Mouse (Mus musculus) ES-E14 (cell line): ENCODE measurements at regions not wholly inside any gene's neighbourhood (a gene's known extent, or its start where the extent isn't known, plus 50 kb on each side); places are given as distances from the start of the nearest gene placed in this dataset.

Experiments used
- DNase-seq: peaks from one replicate; pipeline ENCODE4 v3.0.0-alpha.2; 2013; ENCODE audit warnings: low read depth, low spot score
- H3K27ac ChIP-seq: 2 replicates; pipeline ENCODE4 v1.5.1; 2012; ENCODE audit warnings: low read depth, mild to moderate bottlenecking, low read length, moderate library complexity, mixed read lengths; ENCODE audit not compliant: poor library complexity, insufficient read depth, severe bottlenecking
- H3K36me3 ChIP-seq: 2 replicates; pipeline ENCODE4 v1.6.1; 2012; ENCODE audit warnings: mild to moderate bottlenecking, low read length, moderate library complexity, mixed read lengths; ENCODE audit not compliant: control insufficient read depth, poor library complexity, insufficient read depth, severe bottlenecking
- H3K4me1 ChIP-seq, 2 experiments: fragments of 150-350 bp in 1 of 2; sonication (generic) in 1 of 2; 2 replicates each; pipeline ENCODE4 v1.6.1; 2012; ENCODE audit warnings: low read length in 2 of 2, mild to moderate bottlenecking in 1 of 2, mixed read lengths in 1 of 2; ENCODE audit not compliant: control insufficient read depth in 2 of 2, insufficient read depth in 2 of 2, poor library complexity in 1 of 2
- H3K4me3 ChIP-seq, 2 experiments: fragments of 150-350 bp in 1 of 2; sonication (generic) in 1 of 2; 2 replicates each; pipeline ENCODE4 v1.5.1; 2012; ENCODE audit warnings: low read length in 2 of 2, low read depth in 1 of 2, mild to moderate bottlenecking in 1 of 2, mixed read lengths in 1 of 2; ENCODE audit not compliant: insufficient read depth in 1 of 2, poor library complexity in 1 of 2, severe bottlenecking in 1 of 2
- H3K9ac ChIP-seq: 2 replicates; pipeline ENCODE4 v1.6.1; 2012; ENCODE audit warnings: low read depth, mild to moderate bottlenecking, low read length, mixed read lengths; ENCODE audit not compliant: poor library complexity, insufficient read depth, severe bottlenecking
- H3K9me3 ChIP-seq: fragments of 150-350 bp; sonication (generic); 2 replicates; pipeline ENCODE4 v1.6.1; 2012; ENCODE audit warnings: low read depth, mild to moderate bottlenecking, low read length; ENCODE audit not compliant: control insufficient read depth, insufficient read depth
- CHD2 ChIP-seq: IDR thresholded peaks from 2 replicates; pipeline ENCODE4 v1.6.1; 2014; ENCODE audit warnings: mild to moderate bottlenecking, low read depth, low read length, inconsistent platforms
- HCFC1 ChIP-seq: IDR thresholded peaks from 2 replicates; pipeline ENCODE4 v1.6.1; 2012; ENCODE audit warnings: low read length, inconsistent platforms, borderline replicate concordance; ENCODE audit not compliant: insufficient read depth
- MAFK ChIP-seq: IDR thresholded peaks from 2 replicates; pipeline ENCODE4 v1.6.1; 2014; ENCODE audit warnings: mild to moderate bottlenecking, low read depth, low read length, inconsistent platforms; ENCODE audit not compliant: insufficient read depth
- ZC3H11A ChIP-seq: IDR thresholded peaks from 2 replicates; pipeline ENCODE4 v1.6.1; 2012; ENCODE audit warnings: low read depth, mild to moderate bottlenecking, inconsistent platforms, low read length, borderline replicate concordance
- ZNF384 ChIP-seq: IDR thresholded peaks from 2 replicates; pipeline ENCODE4 v1.6.1; 2012; ENCODE audit warnings: low read depth, low read length, inconsistent platforms
- in situ Hi-C, 2 experiments: fragments of 600-800 bp; cut with MboI; formaldehyde crosslinking; loops; one replicate each; pipeline ENCODE4 v1.15.1; 2025; ENCODE audit warnings: low sequenced_read_pairs in 2 of 2, inconsistent platforms in 1 of 2; ENCODE audit not compliant: unreplicated experiment in 2 of 2

- peaks cover 5 to 12% of the 10 kb centered on the region in 2 experiments; a peak in 3 of 4 replicates for H3K4me1 ChIP-seq
- no peak overlapping the region for H3K9ac ChIP-seq
- no peak for DNase-seq
- H3K9me3 ChIP-seq, result no peaks in the 10 kb centered on the region
- in situ Hi-C loops, result no loop called here
- H3K27ac ChIP-seq, result no peak overlapping the region
- H3K36me3 ChIP-seq, result no peaks in the 10 kb centered on the region
- no peak overlapping the region for H3K4me3 ChIP-seq
- TF ChIP-seq HCFC1 (no peak), CHD2 (no peak), MAFK (no peak), ZC3H11A (no peak), ZNF384 (no peak)
Measured at GRCm38 (mm10) chr11:55681226-55681980, 73.4 kb upstream of the Glra1 start.

- Histone ChIP-seq H3K36me3 (no peaks in the 10 kb centered on the region), H3K27ac (no peak overlapping the region), H3K4me3 (no peak overlapping the region), H3K4me1 (no peaks in the 10 kb centered on the region), H3K9me3 (no peaks in the 10 kb centered on the region), H3K9ac (no peak overlapping the region)
- in situ Hi-C loops, result no loop called here
- TF ChIP-seq MAFK (no peak), CHD2 (no peak), ZC3H11A (no peak), HCFC1 (no peak), ZNF384 (no peak)
- no peak for DNase-seq
Measured at GRCm38 (mm10) chr11:55663108-55663507, 55.1 kb upstream of the Glra1 start.

DNA sequence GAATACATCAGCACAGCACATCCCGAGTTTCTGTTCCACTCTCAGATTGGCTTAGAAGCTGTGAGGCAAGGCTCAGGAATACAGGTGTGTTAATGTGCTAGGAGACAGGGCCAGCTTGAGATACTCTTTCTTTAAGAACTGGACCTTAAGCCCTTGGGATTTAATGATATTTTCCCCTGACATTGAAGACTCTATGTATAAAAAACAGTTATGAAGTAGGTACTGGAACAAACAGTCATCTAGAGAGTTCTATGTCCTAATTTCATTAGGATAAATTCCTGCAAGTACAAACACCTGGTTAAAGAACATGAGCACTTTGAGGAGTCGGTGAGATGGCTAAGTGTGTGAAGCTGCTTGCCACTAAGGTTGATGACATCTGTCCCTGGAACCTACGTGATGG, 54.3 kb upstream of the Glra1 start:
- DNase-seq, result no peak
- in situ Hi-C loops, result no loop called here
- Histone ChIP-seq H3K9ac (no peak overlapping the region), H3K36me3 (no peaks in the 10 kb centered on the region), H3K4me3 (no peak overlapping the region), H3K9me3 (no peaks in the 10 kb centered on the region), H3K4me1 (no peaks in the 10 kb centered on the region), H3K27ac (no peak overlapping the region)
- no peak for TF ChIP-seq HCFC1
- TF ChIP-seq CHD2, result no peak
- TF ChIP-seq ZNF384, result no peak
- TF ChIP-seq ZC3H11A, result no peak
- TF ChIP-seq MAFK, result no peak
